ENCODE assay signal across 18 mouse cellular contexts in the genomic region with DNA sequence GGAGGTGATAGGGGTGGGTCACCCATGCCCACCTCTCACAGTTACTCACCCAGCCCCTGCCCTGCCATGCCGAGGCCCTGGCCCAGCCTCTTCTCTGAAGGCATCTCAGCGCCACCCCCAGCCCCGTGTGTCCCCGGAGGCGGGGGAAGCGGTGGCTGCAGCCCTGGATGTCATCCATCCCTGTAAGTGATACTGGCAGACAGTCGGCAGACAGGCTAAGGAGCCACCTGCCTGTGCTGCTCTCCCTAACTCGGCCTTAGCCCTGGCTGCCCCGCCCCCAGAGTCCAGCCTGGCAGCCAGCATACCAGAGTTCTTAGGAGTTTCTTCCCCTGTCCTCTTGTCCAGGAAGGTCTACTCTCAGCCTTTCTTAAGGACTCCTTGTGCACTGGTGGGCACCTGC. TPM values are rescaled to one million over a fixed set of nuclear protein-coding genes. Genes with fewer than 3 reads are reported as not detected.
DNase-seq lines count a peak whose midpoint lies in the region; ATAC-seq lines count a peak whose summit lies in the region.
"Had no signal": no experiment of that assay in that cellular context is flagged by ENCODE, and none has a peak within 500 bp of the region (broad histone marks: within the 10 kb centered on the region; RNA-seq: fewer than 3 reads in every experiment).

No protein-coding gene starts in this region.

- peak; percentile 81 for ATAC-seq in kidney, embryonic 14.5 days (ENCODE audit: low FRiP score, low TSS enrichment)
- no peak for ATAC-seq in limb, embryonic 12.5 days (ENCODE audit: insufficient number of reproducible peaks, insufficient read depth, low FRiP score, low TSS enrichment, low read depth)
- ATAC-seq in embryonic facial prominence, embryonic 14.5 days (ENCODE audit: low read depth): peak; percentile 51
- no peak for ATAC-seq in intestine, embryonic 15.5 days
- ATAC-seq: CD4-positive, CD25-positive, alpha-beta regulatory T cell, adult 4 months; hindbrain, embryonic 16.5 days; liver, embryonic 12.5 days had no signal

- 15% methylated on average over 9 of the region's 9 CpGs for WGBS in kidney, embryonic 14.5 days
- WGBS in limb, embryonic 12.5 days: 17% methylated on average over 9 of the region's 9 CpGs
- WGBS in limb, embryonic 10.5 days: 18% methylated on average over 9 of the region's 9 CpGs
- 21% methylated on average over 8 of the region's 9 CpGs for WGBS in embryonic facial prominence, embryonic 14.5 days
- 18% methylated on average over 9 of the region's 9 CpGs for WGBS in intestine, embryonic 15.5 days

- H3K36me3 ChIP-seq in kidney, embryonic 14.5 days (ENCODE audit: control insufficient read depth, insufficient read depth, low read length): no peaks in the 10 kb centered on the region
- H3K36me3 ChIP-seq in limb, embryonic 12.5 days: peaks cover 7% of the 10 kb centered on the region
- H3K36me3 ChIP-seq in limb, embryonic 10.5 days: peaks cover 9% of the 10 kb centered on the region
- H3K36me3 ChIP-seq in embryonic facial prominence, embryonic 14.5 days (ENCODE audit: control insufficient read depth, insufficient read depth, low read length): no peaks in the 10 kb centered on the region
- H3K36me3 ChIP-seq in intestine, embryonic 15.5 days: no peaks in the 10 kb centered on the region
- H3K36me3 ChIP-seq: embryonic facial prominence, embryonic 15.5 days; lung, embryonic 15.5 days; stomach, embryonic 15.5 days had no signal

- no peaks in the 10 kb centered on the region for H3K9me3 ChIP-seq in kidney, embryonic 14.5 days (ENCODE audit: control insufficient read depth, low read length)
- H3K9me3 ChIP-seq in limb, embryonic 12.5 days: no peaks in the 10 kb centered on the region
- H3K9me3 ChIP-seq in limb, embryonic 10.5 days (replicated peaks): 0 out of 2 replicates have a peak, but pooled peaks cover 3% of the 10 kb centered on the region
- no peaks in the 10 kb centered on the region for H3K9me3 ChIP-seq in embryonic facial prominence, embryonic 14.5 days (ENCODE audit: control insufficient read depth, low read length)
- H3K9me3 ChIP-seq in intestine, embryonic 15.5 days: no peaks in the 10 kb centered on the region
- H3K9me3 ChIP-seq: embryonic facial prominence, embryonic 15.5 days; liver, embryonic 12.5 days; lung, embryonic 15.5 days; stomach, embryonic 15.5 days had no signal

- no peaks in the 10 kb centered on the region for H3K27me3 ChIP-seq in kidney, embryonic 14.5 days (ENCODE audit: control insufficient read depth, insufficient read depth, low read length)
- H3K27me3 ChIP-seq in limb, embryonic 12.5 days: no peaks in the 10 kb centered on the region
- H3K27me3 ChIP-seq in limb, embryonic 10.5 days (ENCODE audit: low read depth, poor library complexity, severe bottlenecking): 0 out of 2 replicates have a peak, but pooled peaks cover 5% of the 10 kb centered on the region
- no peaks in the 10 kb centered on the region for H3K27me3 ChIP-seq in embryonic facial prominence, embryonic 14.5 days (replicated peaks; ENCODE audit: control insufficient read depth, insufficient read depth, low read length)
- no peaks in the 10 kb centered on the region for H3K27me3 ChIP-seq in intestine, embryonic 15.5 days (replicated peaks)
- H3K27me3 ChIP-seq: embryonic facial prominence, embryonic 15.5 days; lung, embryonic 15.5 days; stomach, embryonic 15.5 days had no signal

- no peak overlapping the region for H3K27ac ChIP-seq in kidney, embryonic 14.5 days (ENCODE audit: low read depth, low read length)
- no peak overlapping the region for H3K27ac ChIP-seq in limb, embryonic 12.5 days
- H3K27ac ChIP-seq in limb, embryonic 10.5 days: no peak overlapping the region
- no peak overlapping the region for H3K27ac ChIP-seq in embryonic facial prominence, embryonic 14.5 days (replicated peaks; ENCODE audit: low read depth, low read length)
- H3K27ac ChIP-seq in intestine, embryonic 15.5 days: no peak overlapping the region
- H3K27ac ChIP-seq: embryonic facial prominence, embryonic 15.5 days; liver, embryonic 12.5 days; lung, embryonic 15.5 days; stomach, embryonic 15.5 days had no signal

- no peak for DNase-seq in kidney, adult 18-20 months
- no peak for DNase-seq in limb, embryonic 10.5 days (ENCODE audit: low spot score)
- DNase-seq in embryonic facial prominence, embryonic 14.5 days (ENCODE audit: low spot score): peak; percentile 38
- DNase-seq in gastrocnemius, postnatal 25 days: peak; percentile 73
- DNase-seq: adrenal gland, adult 8-10 months; heart, postnatal 14 days; thymus, postnatal 25 days had no signal

- H3K4me2 ChIP-seq in kidney, embryonic 14.5 days (replicated peaks; ENCODE audit: low read depth, low read length): no peak overlapping the region
- H3K4me2 ChIP-seq in limb, embryonic 12.5 days: no peak overlapping the region
- no peak overlapping the region for H3K4me2 ChIP-seq in embryonic facial prominence, embryonic 14.5 days (ENCODE audit: low read depth, low read length)
- H3K4me2 ChIP-seq in intestine, embryonic 15.5 days (replicated peaks): no peak overlapping the region
- H3K4me2 ChIP-seq: embryonic facial prominence, embryonic 15.5 days; liver, embryonic 12.5 days; lung, embryonic 15.5 days; stomach, embryonic 15.5 days had no signal

- 0 out of 2 replicates have a peak overlapping the region, but pooled peaks have one; percentile 4 for H3K9ac ChIP-seq in kidney, embryonic 14.5 days (ENCODE audit: low read depth, low read length)
- 0 out of 2 replicates have a peak overlapping the region, but pooled peaks have one; percentile 18 for H3K9ac ChIP-seq in limb, embryonic 12.5 days (replicated peaks)
- H3K9ac ChIP-seq in embryonic facial prominence, embryonic 14.5 days (ENCODE audit: low read depth, low read length): no peak overlapping the region; the same call in 1 of the 2 replicates
- H3K9ac ChIP-seq in intestine, embryonic 15.5 days: no peak overlapping the region
- H3K9ac ChIP-seq: embryonic facial prominence, embryonic 15.5 days; liver, embryonic 12.5 days; lung, embryonic 15.5 days; stomach, embryonic 15.5 days had no signal

- peaks cover 16% of the 10 kb centered on the region; the same call in 1 of the 2 replicates for H3K4me1 ChIP-seq in kidney, embryonic 14.5 days (ENCODE audit: control insufficient read depth, insufficient read depth, low read length)
- H3K4me1 ChIP-seq in limb, embryonic 12.5 days (replicated peaks): peaks cover 32% of the 10 kb centered on the region
- H3K4me1 ChIP-seq in limb, embryonic 10.5 days: peaks cover 44% of the 10 kb centered on the region
- H3K4me1 ChIP-seq in embryonic facial prominence, embryonic 14.5 days (ENCODE audit: control insufficient read depth, insufficient read depth, low read length): peaks cover 10% of the 10 kb centered on the region; the same call in 1 of the 2 replicates
- H3K4me1 ChIP-seq in intestine, embryonic 15.5 days (replicated peaks): peaks cover 12% of the 10 kb centered on the region; the same call in 1 of the 2 replicates

- no peak overlapping the region for H3K4me3 ChIP-seq in kidney, embryonic 14.5 days (ENCODE audit: low read length)
- no peak overlapping the region for H3K4me3 ChIP-seq in limb, embryonic 12.5 days (replicated peaks)
- H3K4me3 ChIP-seq in limb, embryonic 10.5 days: no peak overlapping the region
- no peak overlapping the region for H3K4me3 ChIP-seq in embryonic facial prominence, embryonic 14.5 days (ENCODE audit: low read depth, low read length)
- no peak overlapping the region for H3K4me3 ChIP-seq in intestine, embryonic 15.5 days (replicated peaks)
- H3K4me3 ChIP-seq: embryonic facial prominence, embryonic 15.5 days; liver, embryonic 12.5 days; lung, embryonic 15.5 days; stomach, embryonic 15.5 days had no signal

RNA-seq across cellular contexts. Expression of a gene that starts 20.6 kb away (rescaled TPM):
- 23.1 and 34.4 TPM in 2 replicates for polyA plus RNA-seq in kidney, embryonic 14.5 days (2014; fragmentation: Nextera tagmentation; extraction: Ambion mirVana)
- polyA plus RNA-seq in limb, embryonic 12.5 days (2016; fragmentation: Nextera tagmentation; extraction: Ambion mirVana): 52.8 and 57.9 TPM in 2 replicates
- 55.5 and 65.5 TPM in 2 replicates for polyA plus RNA-seq in limb, embryonic 10.5 days (2016; fragmentation: Nextera tagmentation; extraction: Ambion mirVana)
- 30.9 and 33.1 TPM in 2 replicates for polyA plus RNA-seq in embryonic facial prominence, embryonic 14.5 days (2014; fragmentation: Nextera tagmentation; extraction: Ambion mirVana)
- 10 to 100 TPM; 38.1 to 38.9 TPM for total RNA-seq in gastrocnemius, postnatal 25 days (2021)
- polyA plus RNA-seq in intestine, embryonic 15.5 days (2015; fragmentation: Nextera tagmentation; extraction: Ambion mirVana): 48.7 and 51.8 TPM in 2 replicates

RNA-seq across cellular contexts. Expression of a gene that starts 26.2 kb away (rescaled TPM):
- polyA plus RNA-seq in kidney, embryonic 14.5 days (2014; fragmentation: Nextera tagmentation; extraction: Ambion mirVana): 1.5 and 2.0 TPM in 2 replicates
- polyA plus RNA-seq in limb, embryonic 12.5 days (2016; fragmentation: Nextera tagmentation; extraction: Ambion mirVana): 0.78 and 0.90 TPM in 2 replicates
- 0.55 and 1.3 TPM in 2 replicates for polyA plus RNA-seq in limb, embryonic 10.5 days (2016; fragmentation: Nextera tagmentation; extraction: Ambion mirVana)
- polyA plus RNA-seq in embryonic facial prominence, embryonic 14.5 days (2014; fragmentation: Nextera tagmentation; extraction: Ambion mirVana): 1.0 and 2.3 TPM in 2 replicates
- total RNA-seq in gastrocnemius, postnatal 25 days (2021): 1 to 10 TPM; 2.0 to 5.2 TPM
- polyA plus RNA-seq in intestine, embryonic 15.5 days (2015; fragmentation: Nextera tagmentation; extraction: Ambion mirVana): 2.8 and 3.1 TPM in 2 replicates
- total RNA-seq: megakaryocyte progenitor cell, adult 5-6 weeks; MEL had no signal
- polyA plus RNA-seq: CD4-positive, CD25-positive, alpha-beta regulatory T cell, adult 4 months had no signal

Comparison
In these comparisons a context has a peak if more than half of its experiments do, and no peak if none do; other contexts are left out.
1. ATAC-seq: peak in kidney, embryonic 14.5 days (single experiment) and embryonic facial prominence, embryonic 14.5 days (single experiment); none in limb, embryonic 12.5 days (single experiment) and intestine, embryonic 15.5 days (single experiment).
2. H3K9ac ChIP-seq: peak in kidney, embryonic 14.5 days (single experiment) and limb, embryonic 12.5 days (single experiment); none in embryonic facial prominence, embryonic 14.5 days (single experiment) and intestine, embryonic 15.5 days (single experiment).
3. DNase-seq: peak in embryonic facial prominence, embryonic 14.5 days (single experiment) and gastrocnemius, postnatal 25 days (single experiment); none in kidney, adult 18-20 months (single experiment) and limb, embryonic 10.5 days (single experiment).